Mouse (Mus musculus) megakaryocyte, embryonic 14.5 days (primary cell): ENCODE measurements at regions not wholly inside any gene's neighbourhood (a gene's known extent, or its start where the extent isn't known, plus 50 kb on each side); places are given as distances from the start of the nearest gene placed in this dataset.

Source experiments
- FLI1 ChIP-seq: IDR thresholded peaks from 2 replicates; pipeline ENCODE4 v1.6.1; 2012; ENCODE audit warnings: low read length, inconsistent platforms, mixed read lengths
- GATA1 ChIP-seq: IDR thresholded peaks from 3 replicates; pipeline ENCODE4 v1.6.1; 2012; ENCODE audit warnings: mixed read lengths, low read length, inconsistent platforms, borderline replicate concordance

- TF ChIP-seq GATA1 (no peak), FLI1 (no peak)
These were observed 118.0 kb downstream of the Gm11011 start for GRCm38 (mm10) chr2:169469538-169469937.
